Mouse (Mus musculus) midbrain, embryonic 12.5 days (tissue): ENCODE measurements around the gene 4933415A04Rik. TPM values are rescaled to one million over a fixed set of nuclear protein-coding genes. Genes with fewer than 3 reads are reported as not detected.
A peak's percentile ranks its signal among the peaks of the same experiment; 100 is the strongest.

ENCODE experiments used
- ATAC-seq: fragments of 200-750 bp; cut with Nextera tagmentation; 2 replicates; pipeline ENCODE4 v1.8.0; 2017; ENCODE audit warnings: low read depth, moderate TSS enrichment, moderate library complexity; ENCODE audit not compliant: low FRiP score
- H3K27ac ChIP-seq: fragments of 300-500 bp; sonication (generic); replicated peaks from 2 replicates; pipeline ENCODE4 v1.5.1; 2016; ENCODE audit warnings: mild to moderate bottlenecking
- H3K27me3 ChIP-seq: fragments of 300-500 bp; sonication (generic); 2 replicates; pipeline ENCODE4 v1.6.1; 2016; ENCODE audit warnings: mild to moderate bottlenecking
- H3K36me3 ChIP-seq: fragments of 300-500 bp; sonication (generic); 2 replicates; pipeline ENCODE4 v1.6.1; 2016
- H3K4me1 ChIP-seq: fragments of 300-500 bp; sonication (generic); 2 replicates; pipeline ENCODE4 v1.6.1; 2016
- H3K4me2 ChIP-seq: fragments of 300-500 bp; sonication (generic); replicated peaks from 2 replicates; pipeline ENCODE4 v1.6.1; 2016; ENCODE audit warnings: mild to moderate bottlenecking, moderate library complexity
- H3K4me3 ChIP-seq: fragments of 300-500 bp; sonication (generic); 2 replicates; pipeline ENCODE4 v1.5.1; 2016; ENCODE audit warnings: mild to moderate bottlenecking
- H3K9ac ChIP-seq: fragments of 300-500 bp; sonication (generic); replicated peaks from 2 replicates; pipeline ENCODE4 v1.6.1; 2016; ENCODE audit warnings: mild to moderate bottlenecking, moderate library complexity
- H3K9me3 ChIP-seq: fragments of 300-500 bp; sonication (generic); 2 replicates; pipeline ENCODE4 v1.6.1; 2016; ENCODE audit warnings: mild to moderate bottlenecking
- WGBS: fragments of 180-500 bp; shearing (Covaris S2); methylation state at CpG from one replicate; pipeline ENCODE4 v1.1.7; 2016; 5-methylcytosine and 5-hydroxymethylcytosine counted together
- polyA plus RNA-seq: library from polyadenylated mRNA; unstranded; fragments of >200 nt; fragmentation: Nextera tagmentation; extraction: Ambion mirVana; gene quantifications from 2 replicates; pipeline ENCODE4 v1.2.1, GENCODE M21; 2016

Gene 4933415A04Rik
- polyA plus RNA-seq, 1 experiment from 2014 or later: 8.4 TPM

DNA sequence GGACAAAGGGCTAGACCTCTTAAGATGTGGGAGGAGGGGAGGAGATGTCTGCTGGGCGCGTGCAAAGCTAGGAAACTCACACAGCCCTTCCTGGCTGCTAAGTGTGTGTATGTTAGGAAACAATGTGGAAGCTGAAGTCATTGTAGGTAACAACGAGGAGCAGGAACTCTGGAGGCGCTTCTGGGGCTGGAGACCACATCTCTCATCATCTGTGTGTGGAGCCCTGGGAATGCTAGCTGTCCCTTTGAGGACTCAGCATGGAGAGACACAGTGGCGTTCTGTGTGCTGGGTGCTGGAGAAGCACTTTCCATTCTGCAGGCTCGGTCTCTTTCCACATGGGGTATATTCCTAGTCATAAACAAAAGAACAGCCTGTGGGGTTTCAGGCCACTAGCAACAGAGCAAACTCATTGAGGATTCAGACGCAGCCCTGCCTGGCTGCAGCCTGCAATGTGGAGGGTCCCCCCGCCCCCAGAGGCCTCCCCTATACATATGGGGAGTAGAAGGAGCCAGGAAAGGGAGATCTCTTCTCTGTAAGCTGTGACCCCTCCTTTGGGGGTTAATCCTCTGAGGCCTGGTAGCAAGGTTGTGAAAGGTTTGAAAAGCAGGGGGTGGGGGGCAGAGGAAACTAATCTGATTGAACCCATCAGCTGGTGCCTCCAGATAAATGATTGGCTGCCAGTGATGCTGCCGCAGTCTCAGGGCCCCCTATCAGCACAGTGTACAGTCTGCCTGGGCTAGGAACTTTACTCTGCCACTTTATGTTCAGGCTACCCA, 11.3 kb upstream of the 4933415A04Rik start:
- H3K4me2 ChIP-seq: peak overlapping the region; percentile 43
- H3K27ac ChIP-seq: peak overlapping the region; percentile 97
- H3K9me3 ChIP-seq: no peaks in the 10 kb centered on the region
- peaks cover 13% of the 10 kb centered on the region for H3K36me3 ChIP-seq
- ATAC-seq: peak; percentile 96
- 3% methylated on average over 9 of the region's 9 CpGs for WGBS
- no peak overlapping the region for H3K4me3 ChIP-seq
- peak overlapping the region; percentile 47 for H3K9ac ChIP-seq
- no peaks in the 10 kb centered on the region for H3K27me3 ChIP-seq
- H3K4me1 ChIP-seq: peaks cover 39% of the 10 kb centered on the region

- H3K36me3 ChIP-seq: peaks cover 28% of the 10 kb centered on the region
- ATAC-seq: no peak
- WGBS: 39% methylated on average over 11 of the region's 11 CpGs
- no peaks in the 10 kb centered on the region for H3K27me3 ChIP-seq
- peaks cover 26% of the 10 kb centered on the region for H3K4me1 ChIP-seq
- H3K4me2 ChIP-seq: no peak overlapping the region
- H3K9me3 ChIP-seq: no peaks in the 10 kb centered on the region
- no peak overlapping the region for H3K4me3 ChIP-seq
- 0 out of 2 replicates have a peak overlapping the region, but pooled peaks have one; percentile 12 for H3K27ac ChIP-seq
- no peak overlapping the region for H3K9ac ChIP-seq
Measured at GRCm38 (mm10) chr11:43577713-43578478, 8.9 kb upstream of the 4933415A04Rik start.

- Histone ChIP-seq H3K4me3 (no peak overlapping the region), H3K9me3 (no peaks in the 10 kb centered on the region), H3K36me3 (peaks cover 60% of the 10 kb centered on the region), H3K27ac (peak overlapping the region; percentile 52; the same call in 1 of the 2 replicates), H3K27me3 (no peaks in the 10 kb centered on the region), H3K4me2 (no peak overlapping the region), H3K9ac (no peak overlapping the region), H3K4me1 (no peaks in the 10 kb centered on the region)
- ATAC-seq: 0 out of 2 replicates have a peak, but pooled peaks have one; percentile 23
- 90% methylated on average over 22 of the region's 22 CpGs for WGBS
Measured at GRCm38 (mm10) chr11:43585211-43586005, 1.4 kb upstream of the 4933415A04Rik start.

DNA sequence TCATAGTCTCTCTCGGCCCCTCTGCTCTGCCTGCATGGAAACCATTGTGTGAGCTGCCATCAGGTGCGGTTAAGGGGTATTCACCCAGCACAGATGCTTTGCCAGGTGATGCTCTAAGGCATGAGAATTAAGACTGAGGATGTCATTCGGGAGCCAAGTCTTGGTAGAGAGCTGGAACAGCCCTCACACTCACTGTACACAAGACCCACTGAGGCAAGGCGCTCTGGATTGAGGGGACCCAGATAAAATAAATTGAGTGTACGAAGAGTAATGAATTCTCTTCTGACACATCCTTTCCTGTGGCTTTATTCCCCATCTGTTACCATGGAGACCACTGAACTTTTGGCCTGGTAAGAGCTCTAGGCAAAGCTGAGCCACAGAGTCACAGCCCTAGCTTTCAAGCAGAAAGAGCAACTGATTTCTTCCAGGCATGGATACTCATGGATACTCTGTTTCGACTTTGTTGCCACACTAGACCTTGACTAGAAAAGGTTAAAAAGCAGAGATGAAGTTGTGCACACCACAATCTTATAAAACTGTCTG, 2.8 kb downstream of the 4933415A04Rik start:
- Histone ChIP-seq H3K4me1 (no peaks in the 10 kb centered on the region), H3K4me3 (no peak overlapping the region), H3K27ac (peak overlapping the region; percentile 31; the same call in 1 of the 2 replicates), H3K9me3 (no peaks in the 10 kb centered on the region), H3K27me3 (no peaks in the 10 kb centered on the region), H3K4me2 (no peak overlapping the region), H3K9ac (no peak overlapping the region), H3K36me3 (peaks cover 29% of the 10 kb centered on the region)
- 63% methylated on average over 6 of the region's 6 CpGs for WGBS
- no peak for ATAC-seq

- Histone ChIP-seq H3K9me3 (no peaks in the 10 kb centered on the region), H3K9ac (no peak within 1 kb of the TSS), H3K27ac (no peak within 1 kb of the TSS), H3K4me1 (no peaks in the 10 kb centered on the region), H3K27me3 (no peaks in the 10 kb centered on the region), H3K4me2 (no peak within 1 kb of the TSS), H3K4me3 (no peak within 1 kb of the TSS), H3K36me3 (no peaks in the 10 kb centered on the region)
- 89% methylated on average over 5 of the region's 5 CpGs for WGBS
- ATAC-seq: no peak
Measured at GRCm38 (mm10) chr11:43601440-43601839, 14.6 kb downstream of the 4933415A04Rik start, which contains the start of gene Fabp6. TSS of gene Fabp6 (minus strand) at chr11:43601540.

DNA sequence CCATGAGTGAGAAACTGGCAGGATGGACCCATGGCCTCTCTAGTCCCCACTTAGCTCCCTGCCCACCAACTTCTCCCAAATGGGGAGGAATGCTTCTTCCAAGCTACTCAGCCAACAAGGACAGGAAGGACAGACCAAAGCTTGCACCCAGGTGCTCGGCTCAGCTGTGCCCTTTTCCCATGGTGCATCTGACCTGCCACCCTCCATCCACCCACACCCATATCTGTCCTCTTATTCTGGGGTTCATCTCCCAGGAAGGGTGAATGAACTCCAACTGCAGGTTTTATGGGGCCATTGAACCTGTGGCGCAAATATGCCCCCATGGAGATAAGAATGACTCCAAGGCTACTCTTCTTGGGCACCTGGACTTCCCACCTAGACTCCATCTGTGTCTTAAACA, 17.4 kb downstream of the 4933415A04Rik start:
- H3K4me1 ChIP-seq: no peaks in the 10 kb centered on the region
- 92% methylated on average over 2 of the region's 2 CpGs for WGBS
- H3K9ac ChIP-seq: no peak overlapping the region
- no peak overlapping the region for H3K4me2 ChIP-seq
- ATAC-seq: no peak
- H3K4me3 ChIP-seq: no peak overlapping the region
- no peaks in the 10 kb centered on the region for H3K9me3 ChIP-seq
- no peak overlapping the region for H3K27ac ChIP-seq
- H3K36me3 ChIP-seq: no peaks in the 10 kb centered on the region
- no peaks in the 10 kb centered on the region for H3K27me3 ChIP-seq

DNA sequence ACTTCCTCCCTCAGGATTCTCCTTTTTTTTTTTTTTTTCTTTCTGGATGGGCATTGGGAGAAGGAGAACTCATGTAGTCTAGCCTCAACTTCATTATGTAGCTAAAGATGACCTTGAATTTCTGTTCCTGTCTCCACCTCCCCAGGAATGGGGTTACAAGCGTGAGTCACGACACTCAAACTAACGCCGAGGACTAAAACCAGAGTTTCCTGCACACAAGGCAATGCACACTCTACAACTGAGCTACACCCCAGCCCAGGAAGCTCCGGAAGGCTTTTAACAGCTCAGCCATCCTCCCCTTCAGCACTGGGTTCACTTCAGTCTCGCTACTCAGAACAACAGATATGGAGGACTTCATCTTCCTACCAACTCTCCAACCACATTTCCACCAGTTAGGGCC, 18.1 kb downstream of the 4933415A04Rik start:
- Histone ChIP-seq H3K36me3 (no peaks in the 10 kb centered on the region), H3K4me1 (no peaks in the 10 kb centered on the region), H3K4me2 (no peak overlapping the region), H3K9me3 (no peaks in the 10 kb centered on the region), H3K27ac (no peak overlapping the region), H3K9ac (no peak overlapping the region), H3K27me3 (no peaks in the 10 kb centered on the region), H3K4me3 (no peak overlapping the region)
- ATAC-seq: no peak
- 94% methylated on average over 6 of the region's 6 CpGs for WGBS

- Histone ChIP-seq H3K27ac (no peak overlapping the region), H3K9ac (no peak overlapping the region), H3K4me1 (no peaks in the 10 kb centered on the region), H3K4me3 (no peak overlapping the region), H3K9me3 (no peaks in the 10 kb centered on the region), H3K36me3 (no peaks in the 10 kb centered on the region), H3K27me3 (no peaks in the 10 kb centered on the region), H3K4me2 (no peak overlapping the region)
- WGBS: 86% methylated on average over 6 of the region's 6 CpGs
- no peak for ATAC-seq
Measured at GRCm38 (mm10) chr11:43605859-43606258, 19.0 kb downstream of the 4933415A04Rik start.

DNA sequence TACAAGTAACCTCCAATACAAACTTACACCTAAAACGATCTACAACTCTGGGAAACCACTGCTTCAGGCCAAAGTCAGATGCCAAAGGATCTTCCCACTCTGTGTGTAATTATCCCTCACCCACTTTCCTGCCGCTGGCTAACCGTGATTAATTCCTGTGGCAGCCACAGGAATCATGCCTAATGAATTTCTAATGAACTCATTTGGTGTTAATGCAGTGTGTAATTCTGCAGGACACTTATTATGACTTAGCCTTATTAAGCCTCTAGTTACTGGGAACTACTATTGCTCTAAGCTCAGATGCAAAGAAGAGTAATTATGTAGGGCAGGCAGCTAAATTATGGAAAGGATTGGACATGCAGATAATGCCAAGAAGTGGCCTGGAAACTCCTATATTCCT, 21.6 kb downstream of the 4933415A04Rik start:
- H3K36me3 ChIP-seq: no peaks in the 10 kb centered on the region
- no peak overlapping the region for H3K4me3 ChIP-seq
- H3K9ac ChIP-seq: no peak overlapping the region
- no peaks in the 10 kb centered on the region for H3K9me3 ChIP-seq
- no peaks in the 10 kb centered on the region for H3K27me3 ChIP-seq
- no peak overlapping the region for H3K4me2 ChIP-seq
- no peak overlapping the region for H3K27ac ChIP-seq
- 58% methylated on average over 3 of the region's 3 CpGs for WGBS
- no peak for ATAC-seq
- H3K4me1 ChIP-seq: peaks cover 6% of the 10 kb centered on the region

GRCm38 (mm10) chr11:43610006-43610661, 23.3 kb downstream of the 4933415A04Rik start:
- 73% methylated on average over 10 of the region's 10 CpGs for WGBS
- no peaks in the 10 kb centered on the region for H3K36me3 ChIP-seq
- H3K4me2 ChIP-seq: no peak overlapping the region
- no peaks in the 10 kb centered on the region for H3K27me3 ChIP-seq
- H3K27ac ChIP-seq: no peak overlapping the region
- no peak overlapping the region for H3K4me3 ChIP-seq
- no peak overlapping the region for H3K9ac ChIP-seq
- no peaks in the 10 kb centered on the region for H3K9me3 ChIP-seq
- peaks cover 6% of the 10 kb centered on the region for H3K4me1 ChIP-seq
- no peak for ATAC-seq

DNA sequence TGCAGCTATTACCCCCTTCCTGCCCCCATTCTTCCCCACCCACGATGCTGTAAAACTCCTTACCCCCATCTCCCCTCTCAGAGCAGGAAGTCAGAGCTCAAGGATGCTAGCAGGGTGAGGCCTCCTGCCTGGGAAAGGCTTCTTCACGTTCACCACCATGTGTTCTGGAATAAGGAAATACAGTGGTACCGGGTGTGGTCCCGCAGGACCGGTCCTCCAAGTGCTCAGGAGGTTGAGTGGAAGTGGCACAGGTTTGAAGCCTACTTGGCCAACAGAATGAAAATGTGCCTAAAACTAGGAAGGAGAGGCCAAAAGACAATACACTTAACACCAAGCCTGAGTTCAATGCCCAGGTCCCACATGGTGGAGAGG, 23.8 kb downstream of the 4933415A04Rik start:
- Histone ChIP-seq H3K27ac (no peak overlapping the region), H3K27me3 (no peaks in the 10 kb centered on the region), H3K36me3 (no peaks in the 10 kb centered on the region), H3K9ac (no peak overlapping the region), H3K4me1 (peaks cover 6% of the 10 kb centered on the region), H3K4me3 (no peak overlapping the region), H3K4me2 (no peak overlapping the region), H3K9me3 (0 out of 2 replicates have a peak, but pooled peaks cover 3% of the 10 kb centered on the region)
- no peak for ATAC-seq
- WGBS: 77% methylated on average over 5 of the region's 5 CpGs
